Mouse (Mus musculus) cortical plate, adult 2 months (tissue): Measurements from ENCODE around the gene Hist1h2be.

Experiments
- CTCF ChIP-seq: fragments of 200-500 bp; IDR thresholded peaks from 2 replicates; pipeline ENCODE4 v1.5.1; 2011; ENCODE audit warnings: mild to moderate bottlenecking, control low read depth, low read length; ENCODE audit not compliant: insufficient read depth; ENCODE audit errors: extremely low read depth
- POLR2A ChIP-seq: fragments of 200-500 bp; IDR thresholded peaks from 2 replicates; pipeline ENCODE4 v1.6.1; 2011; ENCODE audit warnings: mild to moderate bottlenecking, low read length, control low read depth; ENCODE audit not compliant: insufficient read depth; ENCODE audit errors: extremely low read depth

DNA sequence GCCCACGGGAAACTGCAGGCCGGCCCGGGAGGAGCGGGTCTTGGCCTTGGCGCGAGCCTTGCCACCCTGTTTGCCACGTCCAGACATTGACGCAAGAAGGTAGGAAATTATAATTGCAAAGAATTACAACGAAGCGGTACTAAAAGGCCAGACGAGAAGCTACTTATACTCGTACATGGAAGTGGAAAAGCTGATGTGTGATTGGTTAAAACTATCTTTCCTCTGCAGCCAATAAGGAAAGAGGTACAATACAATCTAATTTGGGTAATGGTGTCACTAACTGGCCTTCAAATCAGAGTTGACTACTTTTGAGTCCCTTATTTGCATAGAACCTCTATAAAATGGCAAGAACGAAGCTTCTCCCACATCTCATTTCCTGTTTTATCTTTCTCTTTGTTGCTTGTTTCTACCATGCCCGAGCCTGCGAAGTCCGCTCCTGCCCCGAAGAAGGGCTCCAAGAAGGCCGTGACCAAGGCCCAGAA lies 49.9 kb downstream of the Hist1h2be start, which contains the start of the genes Hist1h2ae and Hist1h2bg:
- no peak for TF ChIP-seq CTCF
- peak; percentile 75 for TF ChIP-seq POLR2A
